Mouse (Mus musculus): Measurements from ENCODE around the gene Pfkm. TPM values are rescaled to one million over a fixed set of nuclear protein-coding genes. Genes with fewer than 3 reads are reported as not detected.

Gene Pfkm
- polyA plus RNA-seq, 1 experiment from 2014 or later: 70.8 TPM

DNA sequence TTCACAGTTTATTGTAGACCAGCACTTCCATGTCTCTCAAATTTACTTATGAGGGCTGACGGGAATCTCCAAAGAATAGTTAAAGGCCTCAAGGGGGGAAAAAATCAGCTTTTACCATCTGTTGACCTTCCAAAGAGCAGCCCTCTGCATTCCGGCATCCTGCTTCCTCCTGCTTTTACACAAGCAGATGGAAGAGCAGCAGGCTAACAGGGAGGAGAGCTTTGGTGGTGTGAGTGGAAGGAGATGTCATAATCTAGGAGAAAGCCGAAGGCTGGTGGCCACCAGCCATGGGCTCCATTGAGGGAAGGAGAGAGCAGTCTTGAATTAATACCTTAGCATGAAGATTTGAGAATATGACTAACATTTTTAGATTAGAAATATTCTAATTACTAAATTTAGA, 56.0 kb downstream of the Pfkm start:
- no peak for ATAC-seq
- Histone ChIP-seq H3K36me3 (no peaks in the 10 kb centered on the region), H3K4me1 (replicated peaks) (peaks cover 16% of the 10 kb centered on the region), H3K4me2 (replicated peaks) (no peak overlapping the region), H3K9me3 (no peaks in the 10 kb centered on the region), H3K9ac (replicated peaks) (no peak overlapping the region), H3K27ac (no peak overlapping the region), H3K4me3 (replicated peaks) (no peak overlapping the region), H3K27me3 (no peaks in the 10 kb centered on the region)
- 89% methylated on average over 3 of the region's 3 CpGs for WGBS

DNA sequence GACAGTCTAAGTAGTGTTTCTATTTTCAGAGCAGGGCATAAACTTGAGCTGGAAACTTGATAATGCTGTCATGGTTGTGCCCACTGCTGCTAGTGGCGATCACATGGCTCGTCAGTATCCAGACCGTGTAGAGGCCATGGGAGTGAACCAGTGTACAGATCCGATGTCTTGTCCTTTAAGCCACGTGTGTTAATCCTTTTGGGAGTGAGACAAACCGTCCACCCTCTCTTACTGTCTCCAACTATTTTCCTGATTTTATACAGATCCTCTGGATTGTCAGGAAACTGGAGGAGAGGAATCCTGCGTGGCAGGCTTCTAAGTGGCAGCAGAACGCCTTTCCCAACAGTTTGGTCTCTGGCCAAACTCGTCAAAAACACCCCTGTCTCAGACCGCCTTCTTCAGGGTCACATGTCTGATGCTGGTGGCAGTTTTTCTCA, 56.8 kb downstream of the Pfkm start:
- Histone ChIP-seq H3K4me1 (replicated peaks) (peaks cover 14% of the 10 kb centered on the region), H3K9ac (replicated peaks) (no peak overlapping the region), H3K27ac (no peak overlapping the region), H3K9me3 (no peaks in the 10 kb centered on the region), H3K36me3 (no peaks in the 10 kb centered on the region), H3K4me3 (replicated peaks) (no peak overlapping the region), H3K27me3 (no peaks in the 10 kb centered on the region), H3K4me2 (replicated peaks) (no peak overlapping the region)
- ATAC-seq: no peak
- 77% methylated on average over 10 of the region's 10 CpGs for WGBS

DNA sequence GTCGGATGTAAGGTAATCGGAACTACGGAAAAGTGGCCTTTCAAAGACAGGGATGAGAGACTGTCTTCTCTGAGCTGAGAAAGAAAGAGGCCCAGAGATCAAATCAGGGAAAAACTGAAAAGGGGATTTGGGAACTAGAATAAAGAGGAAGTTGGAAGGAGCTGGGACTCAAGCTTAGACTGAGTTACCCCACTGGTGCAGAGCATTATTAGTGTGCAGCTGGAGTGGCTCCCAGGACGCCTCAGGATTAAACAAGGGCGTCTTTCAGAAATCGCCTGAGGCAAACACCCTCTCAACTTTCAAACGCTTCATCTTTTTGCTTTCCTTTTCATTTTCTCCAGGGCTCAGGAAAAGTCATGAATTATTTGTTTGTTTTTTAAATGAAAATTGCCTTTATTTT, 60.5 kb downstream of the Pfkm start:
- Histone ChIP-seq H3K36me3 (no peaks in the 10 kb centered on the region), H3K4me1 (replicated peaks) (no peaks in the 10 kb centered on the region), H3K27ac (no peak overlapping the region), H3K4me3 (replicated peaks) (no peak overlapping the region), H3K9me3 (no peaks in the 10 kb centered on the region), H3K9ac (replicated peaks) (no peak overlapping the region), H3K4me2 (replicated peaks) (no peak overlapping the region), H3K27me3 (no peaks in the 10 kb centered on the region)
- 57% methylated on average over 7 of the region's 7 CpGs for WGBS
- ATAC-seq: no peak

DNA sequence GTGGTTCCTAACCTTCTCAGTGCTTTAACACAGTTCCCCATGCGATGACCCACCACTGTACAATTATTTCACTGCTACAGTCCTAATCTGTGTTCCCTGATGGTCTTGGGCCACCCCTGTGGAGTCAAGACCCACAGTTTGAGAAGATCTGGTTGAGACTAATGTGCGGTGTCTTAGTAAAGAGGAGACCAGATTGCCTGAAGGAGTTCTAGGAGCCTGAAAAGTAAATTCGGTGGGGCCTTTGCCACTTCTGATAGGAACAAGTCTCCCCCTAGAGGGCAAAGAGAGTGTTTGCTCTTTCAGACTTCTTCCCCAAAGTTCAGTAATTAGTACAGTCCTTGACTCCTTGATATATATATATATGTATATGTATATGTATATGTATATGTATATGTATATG, 61.2 kb downstream of the Pfkm start:
- no peak for ATAC-seq
- Histone ChIP-seq H3K27me3 (no peaks in the 10 kb centered on the region), H3K9ac (replicated peaks) (no peak overlapping the region), H3K4me2 (replicated peaks) (no peak overlapping the region), H3K4me1 (replicated peaks) (no peaks in the 10 kb centered on the region), H3K9me3 (no peaks in the 10 kb centered on the region), H3K4me3 (replicated peaks) (no peak overlapping the region), H3K36me3 (no peaks in the 10 kb centered on the region), H3K27ac (no peak overlapping the region)
- 32% methylated on average over 3 of the region's 3 CpGs for WGBS

DNA sequence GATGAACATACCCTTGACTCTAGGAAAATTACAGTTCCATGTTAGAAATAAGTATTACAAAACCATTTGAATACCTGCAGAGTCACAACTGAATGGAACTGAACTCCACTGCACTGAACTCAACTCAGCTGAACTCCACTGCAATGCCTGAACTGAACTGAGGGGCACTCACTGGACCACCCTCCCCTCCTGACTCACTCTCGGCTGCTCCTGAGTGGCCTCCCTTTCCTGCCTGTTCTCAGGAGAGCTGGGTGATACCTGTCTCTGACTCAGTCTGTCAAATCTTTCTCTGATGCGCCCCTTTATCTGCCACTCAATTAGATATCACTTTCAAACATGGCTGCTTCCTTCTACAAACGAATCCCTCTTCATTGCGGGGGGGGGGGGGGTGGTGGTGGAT, 61.8 kb downstream of the Pfkm start:
- Histone ChIP-seq H3K9ac (replicated peaks) (no peak overlapping the region), H3K4me3 (replicated peaks) (no peak overlapping the region), H3K9me3 (no peaks in the 10 kb centered on the region), H3K36me3 (no peaks in the 10 kb centered on the region), H3K4me2 (replicated peaks) (no peak overlapping the region), H3K4me1 (replicated peaks) (no peaks in the 10 kb centered on the region), H3K27me3 (no peaks in the 10 kb centered on the region), H3K27ac (no peak overlapping the region)
- no peak for ATAC-seq
- 75% methylated on average over 4 of the region's 4 CpGs for WGBS

DNA sequence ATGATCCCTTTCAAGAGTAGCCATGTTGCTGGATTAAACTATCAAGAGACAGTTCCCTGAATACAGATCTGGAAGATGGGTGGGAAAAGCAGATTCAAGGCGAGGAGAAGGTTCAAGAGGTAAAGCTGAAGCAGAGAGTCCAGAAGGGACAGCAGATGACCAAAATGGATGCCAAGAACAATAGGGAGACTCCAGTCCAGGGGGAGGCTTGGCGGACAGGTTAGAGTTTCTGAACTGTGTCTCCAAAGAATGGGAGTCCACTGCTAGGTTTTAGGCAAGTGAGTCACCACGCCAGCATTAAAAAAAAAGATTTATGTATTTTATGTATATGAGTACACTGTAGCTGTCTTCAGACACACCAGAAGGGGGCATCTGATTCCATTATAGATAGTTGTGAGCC, 62.2 kb downstream of the Pfkm start:
- Histone ChIP-seq H3K27ac (no peak overlapping the region), H3K9ac (replicated peaks) (no peak overlapping the region)

DNA sequence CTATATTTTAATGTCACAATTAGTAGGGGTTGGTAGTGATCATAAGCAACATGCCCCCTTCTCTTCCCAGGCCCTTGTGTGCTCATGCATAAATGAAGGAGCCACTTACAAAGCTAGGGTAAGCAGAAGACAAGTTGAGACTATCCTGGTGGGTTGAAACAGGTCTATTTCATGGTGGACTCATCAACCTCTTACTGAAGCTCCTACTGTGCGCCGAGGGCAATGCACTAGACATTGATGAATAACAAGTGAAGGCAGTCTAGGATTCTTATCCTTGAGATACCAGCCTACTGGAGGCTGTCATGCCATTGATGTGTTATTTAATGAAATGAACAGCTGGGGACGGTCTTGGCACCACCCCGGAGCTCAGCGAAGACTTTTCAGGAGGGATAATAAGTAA, 62.9 kb downstream of the Pfkm start:
- H3K27ac ChIP-seq: no peak overlapping the region
- no peak overlapping the region for H3K9ac ChIP-seq (replicated peaks)
- WGBS: 95% methylated on average over 5 of the region's 5 CpGs
- H3K4me3 ChIP-seq (replicated peaks): no peak overlapping the region
- no peaks in the 10 kb centered on the region for H3K27me3 ChIP-seq
- no peak for ATAC-seq
- H3K36me3 ChIP-seq: no peaks in the 10 kb centered on the region
- H3K4me2 ChIP-seq (replicated peaks): no peak overlapping the region
- H3K9me3 ChIP-seq: no peaks in the 10 kb centered on the region
- H3K4me1 ChIP-seq (replicated peaks): no peaks in the 10 kb centered on the region

More for the DNA sequence above, 62.2 kb downstream of the Pfkm start:
- WGBS: 83% methylated on average over 3 of the region's 3 CpGs
- Histone ChIP-seq H3K4me3 (replicated peaks) (no peak overlapping the region), H3K36me3 (no peaks in the 10 kb centered on the region), H3K9me3 (no peaks in the 10 kb centered on the region), H3K4me1 (replicated peaks) (no peaks in the 10 kb centered on the region), H3K27me3 (no peaks in the 10 kb centered on the region), H3K4me2 (replicated peaks) (no peak overlapping the region)
- no peak for ATAC-seq

DNA sequence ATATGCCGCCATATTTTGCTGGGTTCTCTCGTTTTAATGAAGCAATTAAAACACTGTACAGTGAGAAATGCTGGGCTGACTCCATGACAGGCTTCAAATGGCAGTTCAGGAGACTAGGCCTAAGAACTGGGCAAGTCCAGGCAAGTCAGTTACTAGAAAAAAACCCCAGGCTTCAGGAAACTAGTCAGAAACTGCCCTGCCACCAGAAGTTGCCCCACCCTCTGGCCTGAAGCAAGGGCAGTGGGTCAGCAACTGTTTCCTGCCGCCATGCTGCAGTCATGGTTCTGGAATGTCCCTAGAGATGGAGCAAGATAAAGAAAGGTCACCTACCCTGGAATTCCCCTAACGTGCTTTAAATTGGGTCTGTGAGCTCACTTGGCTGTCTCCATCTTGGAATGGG, 63.6 kb downstream of the Pfkm start:
- no peaks in the 10 kb centered on the region for H3K36me3 ChIP-seq
- 73% methylated on average over 4 of the region's 4 CpGs for WGBS
- H3K9me3 ChIP-seq: no peaks in the 10 kb centered on the region
- H3K27me3 ChIP-seq: no peaks in the 10 kb centered on the region
- H3K27ac ChIP-seq: no peak overlapping the region
- no peak for ATAC-seq
- H3K4me1 ChIP-seq (replicated peaks): no peaks in the 10 kb centered on the region
- no peak overlapping the region for H3K9ac ChIP-seq (replicated peaks)
- no peak overlapping the region for H3K4me3 ChIP-seq (replicated peaks)
- H3K4me2 ChIP-seq (replicated peaks): no peak overlapping the region

DNA sequence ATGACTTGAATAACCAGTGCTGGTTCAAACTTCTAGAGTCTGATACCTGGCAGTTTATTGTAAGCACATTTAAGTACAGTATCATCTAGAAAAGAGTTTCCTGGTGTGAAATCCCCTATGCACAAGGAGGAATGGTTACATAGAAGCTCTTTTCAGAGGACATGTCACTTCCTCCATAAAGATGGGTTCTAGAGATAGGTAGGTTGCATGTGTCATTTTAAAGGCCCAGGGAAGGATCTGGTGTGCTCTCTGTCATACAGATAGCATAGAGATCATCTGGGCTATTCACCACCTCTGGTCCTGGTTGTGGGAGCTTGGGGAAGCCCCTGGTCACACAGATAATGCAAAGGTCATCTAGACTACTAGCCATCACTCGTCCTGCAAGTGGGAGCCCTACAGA, 64.9 kb downstream of the Pfkm start:
- ATAC-seq: no peak
- WGBS: 78% methylated on average over 1 of the region's 1 CpGs
- H3K27ac ChIP-seq: no peak overlapping the region
- H3K9ac ChIP-seq (replicated peaks): no peak overlapping the region
- no peaks in the 10 kb centered on the region for H3K4me1 ChIP-seq (replicated peaks)
- no peak overlapping the region for H3K4me2 ChIP-seq (replicated peaks)
- no peaks in the 10 kb centered on the region for H3K9me3 ChIP-seq
- no peak overlapping the region for H3K4me3 ChIP-seq (replicated peaks)
- H3K27me3 ChIP-seq: no peaks in the 10 kb centered on the region
- no peaks in the 10 kb centered on the region for H3K36me3 ChIP-seq

DNA sequence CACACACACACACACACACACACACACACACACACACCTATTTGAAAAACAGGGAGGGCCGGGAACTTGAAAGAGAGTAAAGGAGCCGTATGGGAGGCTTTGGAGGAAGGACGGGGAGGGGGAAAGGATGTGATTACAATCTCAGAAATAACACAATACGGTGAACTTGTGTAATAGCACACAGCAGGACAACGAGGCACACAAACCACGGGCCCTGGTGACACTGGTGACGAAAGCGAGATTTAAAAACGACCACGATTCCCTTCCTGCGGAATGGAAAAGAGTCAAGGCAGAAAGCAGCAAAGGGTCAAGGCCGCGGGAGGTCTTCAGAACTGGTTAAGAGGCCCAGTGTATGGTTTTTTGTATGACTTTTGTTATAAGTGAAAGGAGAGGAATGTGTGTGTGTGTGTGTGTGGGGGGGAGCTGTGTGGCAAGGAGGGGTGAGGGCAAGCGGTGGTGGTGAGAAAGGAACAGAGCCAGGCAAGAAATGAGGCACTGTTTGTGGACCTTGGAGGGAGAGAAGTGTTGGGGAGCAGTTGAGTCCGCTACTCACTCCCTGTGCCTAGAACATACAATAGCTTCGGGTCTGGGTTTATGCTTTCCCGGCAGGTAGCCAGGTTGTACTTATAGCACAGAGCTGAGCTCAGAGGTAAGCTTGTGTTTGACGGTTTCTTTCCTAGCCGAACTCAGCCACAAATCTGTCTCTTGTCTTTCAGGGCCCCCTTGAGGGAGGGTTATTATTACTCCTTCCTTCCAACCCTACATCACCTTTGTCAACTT, 68.8 kb downstream of the Pfkm start:
- 60% methylated on average over 19 of the region's 19 CpGs for WGBS
- Histone ChIP-seq H3K4me2 (replicated peaks) (no peak overlapping the region), H3K27ac (no peak overlapping the region), H3K9me3 (no peaks in the 10 kb centered on the region), H3K27me3 (peaks cover 6% of the 10 kb centered on the region), H3K4me1 (replicated peaks) (peaks cover under 1% of the 10 kb centered on the region; the same call in 1 of the 2 replicates), H3K36me3 (no peaks in the 10 kb centered on the region), H3K9ac (replicated peaks) (no peak overlapping the region), H3K4me3 (replicated peaks) (no peak overlapping the region)
- ATAC-seq: no peak

DNA sequence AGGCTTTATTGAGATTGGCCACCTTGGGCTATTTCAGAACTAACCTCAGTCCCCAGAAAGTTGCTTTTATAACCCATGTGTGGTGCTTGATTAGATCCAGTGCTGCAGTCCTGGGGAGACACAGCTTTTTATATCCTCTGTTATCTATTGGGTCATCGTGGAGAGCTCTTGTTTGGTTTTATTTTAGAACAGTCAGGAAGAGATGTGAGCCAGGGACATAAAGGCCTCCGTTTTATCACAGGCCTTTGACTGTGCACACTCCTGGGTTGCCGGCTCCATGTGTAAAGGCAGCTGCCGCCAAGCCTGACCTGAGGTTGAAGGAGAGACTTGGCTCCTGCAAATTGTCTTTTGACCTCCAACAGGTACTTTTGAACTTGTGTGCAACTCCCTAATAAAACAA, 70.2 kb downstream of the Pfkm start:
- no peak overlapping the region for H3K9ac ChIP-seq (replicated peaks)
- 85% methylated on average over 4 of the region's 4 CpGs for WGBS
- no peak overlapping the region for H3K4me3 ChIP-seq (replicated peaks)
- no peak overlapping the region for H3K27ac ChIP-seq
- ATAC-seq: no peak
- peaks cover 9% of the 10 kb centered on the region for H3K4me1 ChIP-seq (replicated peaks)
- H3K9me3 ChIP-seq: no peaks in the 10 kb centered on the region
- H3K36me3 ChIP-seq: no peaks in the 10 kb centered on the region
- no peak overlapping the region for H3K4me2 ChIP-seq (replicated peaks)
- H3K27me3 ChIP-seq: peaks cover 6% of the 10 kb centered on the region

DNA sequence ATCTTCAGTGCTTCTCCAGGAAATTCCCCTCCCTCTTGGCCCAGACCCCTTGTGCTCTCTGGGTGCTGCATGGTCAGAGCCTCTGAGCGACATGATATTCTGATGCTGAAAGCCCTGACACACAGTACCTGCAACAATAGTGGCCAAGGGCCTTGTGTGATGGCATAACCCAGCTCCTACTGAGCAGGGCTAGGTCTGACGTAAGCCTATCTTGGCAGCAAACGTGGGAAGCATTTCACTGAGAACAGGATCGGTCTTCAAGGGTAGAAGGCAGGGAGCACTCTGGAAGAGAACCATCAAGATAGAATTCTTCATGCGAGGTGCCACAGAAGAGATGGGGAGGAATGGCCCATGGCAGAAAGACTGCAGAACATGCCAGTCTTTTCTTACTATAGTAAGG, 73.1 kb downstream of the Pfkm start, which contains the start of gene Asb8:
Gene Asb8, minus strand, starts transcription at position 101 of the 400 bp plus-strand sequence.
- 89% methylated on average over 5 of the region's 5 CpGs for WGBS
- Histone ChIP-seq H3K9me3 (no peaks in the 10 kb centered on the region), H3K4me3 (replicated peaks) (no peak within 1 kb of the TSS), H3K27ac (no peak within 1 kb of the TSS), H3K4me2 (replicated peaks) (peak within 1 kb of the TSS; percentile 84; the same call in 1 of the 2 replicates), H3K27me3 (peaks cover 29% of the 10 kb centered on the region), H3K36me3 (no peaks in the 10 kb centered on the region), H3K9ac (replicated peaks) (no peak within 1 kb of the TSS), H3K4me1 (replicated peaks) (peaks cover 36% of the 10 kb centered on the region)
- ATAC-seq: no peak

Measured in midbrain, embryonic 13.5 days (tissue).